Mouse (Mus musculus): ENCODE data around the gene Hirip3. TPM values are rescaled to one million over a fixed set of nuclear protein-coding genes. Genes with fewer than 3 reads are reported as not detected.

Gene Hirip3
- total RNA-seq, 2 experiments from 2014 or later, result 29.0 to 31.9 TPM

- DNase-seq (ENCODE audit: low spot score in 2 of 2), result no peak
Observed at GRCm38 (mm10) chr7:126851192-126851591, 10.6 kb upstream of the Hirip3 start.

DNA sequence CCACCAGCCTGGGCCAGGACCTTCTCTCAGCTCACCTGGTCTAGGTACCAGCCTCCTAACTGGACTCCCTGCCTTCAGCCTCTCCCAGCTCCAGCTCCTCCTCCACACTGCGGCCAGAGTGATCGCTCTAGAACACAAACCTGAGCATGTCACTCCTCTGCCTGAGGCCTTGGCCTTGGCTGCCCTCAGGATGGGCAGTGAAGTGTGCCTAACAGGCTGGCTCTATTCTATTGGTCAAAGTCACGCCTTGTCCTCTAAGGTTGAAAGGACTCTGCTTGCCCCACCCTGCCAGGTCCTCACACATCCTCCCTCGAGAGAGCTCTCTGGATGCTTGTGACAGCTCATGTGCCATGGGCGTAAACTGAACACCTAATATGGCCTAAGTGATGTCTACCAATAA is 8.3 kb upstream of the Hirip3 start:
- no peak for DNase-seq (ENCODE audit: low spot score in 2 of 2)

GRCm38 (mm10) chr7:126855641-126856040 is 6.1 kb upstream of the Hirip3 start:
- DNase-seq (ENCODE audit: low spot score in 2 of 2), result no peak

DNA sequence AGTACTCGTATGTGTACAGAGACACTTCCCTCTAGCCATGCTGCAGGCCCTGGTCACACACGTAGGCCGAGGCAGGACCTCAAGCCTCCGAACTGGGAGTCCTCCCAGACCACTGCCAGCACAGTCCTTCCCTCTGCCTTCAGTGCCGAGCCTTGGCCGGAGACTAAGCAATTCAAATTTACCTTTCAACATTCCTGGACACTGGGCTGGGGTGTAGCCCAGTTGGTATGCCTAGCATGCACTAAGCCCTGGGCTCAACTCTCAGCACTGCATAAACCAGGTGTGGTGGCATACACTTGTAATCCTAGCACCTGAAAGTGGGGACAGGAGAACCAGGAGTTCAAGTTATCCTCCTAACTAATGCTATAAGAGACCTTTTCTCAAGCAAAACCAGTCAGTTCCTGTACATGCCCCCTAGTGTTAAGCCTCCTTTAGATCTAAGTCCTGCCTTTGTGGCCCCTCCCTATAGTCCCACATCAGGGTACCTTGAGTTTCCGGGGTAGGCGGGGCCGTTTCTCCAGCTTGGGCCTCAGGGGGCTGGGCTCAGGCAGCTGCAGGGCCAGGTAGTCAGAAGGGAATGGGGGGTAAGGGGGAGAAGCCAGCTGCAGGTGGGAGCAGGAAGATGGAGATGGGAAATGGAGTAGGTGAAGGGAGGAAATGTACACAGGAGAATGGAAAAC is 4.9 kb upstream of the Hirip3 start:
- DNase-seq (ENCODE audit: low spot score in 2 of 2), result no peak

- no peak for DNase-seq (ENCODE audit: low spot score in 2 of 2)
Observed at GRCm38 (mm10) chr7:126860987-126861386, 785 bp upstream of the Hirip3 start.

GRCm38 (mm10) chr7:126862147-126862784 is 494 bp downstream of the Hirip3 start, which contains the start of gene Ino80e:
Ino80e (minus strand) TSS chr7:126862377.
- peak; percentile 95 to 97 for DNase-seq (ENCODE audit: low spot score in 2 of 2)

- DNase-seq (ENCODE audit: low spot score in 2 of 2), result no peak
Observed at GRCm38 (mm10) chr7:126863791-126864190, 2.0 kb downstream of the Hirip3 start.

GRCm38 (mm10) chr7:126867534-126867933 is 5.8 kb downstream of the Hirip3 start:
- no peak for DNase-seq (ENCODE audit: low spot score in 2 of 2)

GRCm38 (mm10) chr7:126868003-126868402 is 6.2 kb downstream of the Hirip3 start:
- DNase-seq (ENCODE audit: low spot score in 2 of 2), result no peak

GRCm38 (mm10) chr7:126869780-126870519 is 8.2 kb downstream of the Hirip3 start:
- no peak for DNase-seq (ENCODE audit: low spot score in 2 of 2)

GRCm38 (mm10) chr7:126870520-126870891 is 8.7 kb downstream of the Hirip3 start:
- no peak for DNase-seq (ENCODE audit: low spot score in 2 of 2)

DNA sequence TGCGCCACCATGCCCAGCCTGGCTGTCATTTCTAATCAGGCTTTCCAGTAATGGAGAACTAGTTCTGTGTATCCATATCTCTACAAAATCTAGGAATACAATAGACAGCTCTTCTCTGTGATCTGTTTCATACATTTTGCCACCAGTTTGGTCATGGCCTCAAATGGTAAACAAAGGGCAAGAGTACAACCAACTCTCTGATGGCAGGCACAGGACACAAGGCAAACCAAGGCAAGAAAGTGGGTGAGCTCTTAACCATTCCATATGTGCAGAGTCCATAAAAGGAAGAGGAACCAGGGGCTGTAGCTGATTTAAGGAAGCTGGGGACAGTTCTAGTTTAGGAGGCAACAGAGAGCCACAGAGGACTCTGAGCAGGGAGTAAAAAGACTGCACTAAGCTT is 15.5 kb downstream of the Hirip3 start:
- no peak for DNase-seq (ENCODE audit: low spot score in 2 of 2)

- DNase-seq (ENCODE audit: low spot score in 2 of 2), result no peak
Observed at GRCm38 (mm10) chr7:126881040-126881439, 19.3 kb downstream of the Hirip3 start.

DNA sequence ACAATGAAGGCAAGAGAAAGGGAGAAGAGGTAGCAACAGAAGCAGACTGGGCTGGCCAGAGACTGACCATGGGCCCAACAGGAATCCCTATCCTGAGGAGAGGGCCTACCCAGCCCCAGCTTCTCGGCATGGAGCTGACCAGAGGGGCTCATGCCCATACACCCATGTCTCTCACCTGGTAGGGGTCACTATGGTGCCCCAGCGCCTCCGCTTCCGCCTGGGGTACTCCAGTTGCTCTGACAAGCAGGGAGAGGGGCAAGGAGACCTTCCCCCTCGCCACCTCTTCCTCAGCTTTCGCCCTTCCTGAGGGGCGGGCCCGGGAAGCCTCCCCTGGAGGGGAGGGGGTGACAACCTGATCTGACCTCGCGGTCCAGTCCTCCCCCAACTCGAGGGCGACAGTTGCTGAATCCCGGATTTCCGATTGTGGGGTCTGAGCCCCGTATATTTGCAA is 22.0 kb downstream of the Hirip3 start:
- DNase-seq (ENCODE audit: low spot score in 2 of 2), result no peak

GRCm38 (mm10) chr7:126884286-126885164 is 22.8 kb downstream of the Hirip3 start, which contains the start of gene Taok2:
Taok2 (minus strand) TSS chr7:126884703.
- peak; percentile 98 to 99 for DNase-seq (ENCODE audit: low spot score in 2 of 2)

DNA sequence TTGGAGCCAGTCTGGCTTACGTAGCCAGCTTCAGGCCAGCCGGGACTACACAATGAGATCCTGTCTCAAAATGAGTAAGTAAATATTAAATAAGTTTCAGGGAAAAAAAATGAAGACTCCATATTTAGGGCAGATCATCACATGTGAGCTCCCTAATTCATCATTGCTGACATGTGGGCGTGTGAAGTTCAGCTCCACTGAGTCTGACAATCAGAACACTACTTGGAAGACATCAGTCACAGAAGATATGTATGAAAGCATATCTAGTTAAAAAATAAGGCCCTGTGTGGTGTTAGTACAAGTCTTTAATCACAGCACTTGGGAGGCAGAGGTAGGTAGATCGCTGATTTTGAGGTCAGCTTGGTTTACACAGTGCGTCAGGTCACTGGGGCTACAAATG is 25.5 kb downstream of the Hirip3 start:
- DNase-seq (ENCODE audit: low spot score in 2 of 2), result no peak

- no peak for DNase-seq (ENCODE audit: low spot score in 2 of 2)
Observed at GRCm38 (mm10) chr7:126888852-126889251, 27.1 kb downstream of the Hirip3 start.

DNA sequence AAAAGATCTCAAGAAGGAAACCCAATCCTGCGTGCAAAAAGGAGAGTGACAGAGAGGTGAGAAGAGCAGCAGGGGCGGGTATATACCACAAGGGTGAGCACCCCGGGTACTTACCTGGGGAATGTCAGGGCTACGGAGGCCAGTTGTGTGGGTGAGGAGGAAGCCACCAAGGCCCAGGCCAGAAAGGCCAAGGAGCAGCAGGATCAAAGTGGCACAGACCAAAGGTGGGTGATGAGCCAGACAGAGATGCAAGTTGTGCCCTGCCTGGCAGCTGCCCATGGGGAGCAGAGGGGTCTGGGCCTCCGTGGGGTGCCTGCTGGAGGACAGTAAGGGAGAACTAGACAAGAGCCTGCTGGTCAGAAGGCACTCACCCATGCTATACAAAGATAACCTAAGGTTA is 35.1 kb downstream of the Hirip3 start:
- no peak for DNase-seq (ENCODE audit: low spot score in 2 of 2)

GRCm38 (mm10) chr7:126897390-126898101 is 35.8 kb downstream of the Hirip3 start:
- DNase-seq (ENCODE audit: low spot score in 2 of 2), result no peak

Data from left cerebral cortex, adult 18-20 months (tissue).